Mouse (Mus musculus) C2C12 (cell line): ENCODE results near the gene Akap13. TPM values are rescaled to one million over a fixed set of nuclear protein-coding genes. Genes with fewer than 3 reads are reported as not detected.
"Not testable (repeated sequence)": the region's sequence is repeated elsewhere in the genome, so short reads cannot be mapped to it uniquely, and the experiment has no call there.

Experiments
- H3K27me3 ChIP-seq: one replicate; pipeline ENCODE4 v1.6.1; 2011; ENCODE audit not compliant: control insufficient read depth, insufficient read depth, insufficient read length
- H3K36me3 ChIP-seq: one replicate; pipeline ENCODE4 v1.6.1; 2011; ENCODE audit not compliant: control insufficient read depth, insufficient read depth
- H3K4me3 ChIP-seq: one replicate; pipeline ENCODE4 v1.5.1; 2011; ENCODE audit warnings: mild to moderate bottlenecking, control low read depth; ENCODE audit not compliant: poor library complexity, insufficient read depth, severe bottlenecking
- H3K79me2 ChIP-seq: one replicate; pipeline ENCODE4 v1.6.1; 2011; ENCODE audit not compliant: control insufficient read depth, insufficient read depth
- H3K79me3 ChIP-seq: one replicate; pipeline ENCODE4 v1.6.1; 2011; ENCODE audit warnings: low read depth, control low read depth
- H3ac ChIP-seq: one replicate; pipeline ENCODE3; 2011; ENCODE audit warnings: low read depth; ENCODE audit not compliant: control insufficient read depth, insufficient read length
- CEBPB ChIP-seq: IDR thresholded peaks from one replicate; pipeline ENCODE4 v1.6.1; 2011; ENCODE audit warnings: low read depth, mild to moderate bottlenecking, control low read depth, moderate library complexity
- CTCF ChIP-seq: IDR thresholded peaks from one replicate; pipeline ENCODE4 v1.5.1; 2011; ENCODE audit not compliant: control insufficient read depth, insufficient read depth, insufficient read length
- FOSL1 ChIP-seq: IDR thresholded peaks from one replicate; pipeline ENCODE4 v1.8.0; 2011; ENCODE audit warnings: mild to moderate bottlenecking, low read length; ENCODE audit not compliant: poor library complexity, insufficient read depth, severe bottlenecking
- MAX ChIP-seq: IDR thresholded peaks from one replicate; pipeline ENCODE4 v1.6.1; 2011; ENCODE audit warnings: mild to moderate bottlenecking, control low read depth
- MYOD1 ChIP-seq: IDR thresholded peaks from one replicate; pipeline ENCODE4 v1.6.1; 2011; ENCODE audit warnings: low read depth; ENCODE audit not compliant: control insufficient read depth, insufficient read length
- MYOG ChIP-seq: IDR thresholded peaks from one replicate; pipeline ENCODE4 v1.6.1; 2011; ENCODE audit not compliant: control insufficient read depth, insufficient read length; ENCODE audit errors: extremely low read depth
- USF1 ChIP-seq: IDR thresholded peaks from one replicate; pipeline ENCODE4 v1.6.1; 2011; ENCODE audit warnings: low read depth, mild to moderate bottlenecking, control low read depth, moderate library complexity
- polyA plus RNA-seq: library from polyadenylated mRNA; unstranded; fragments of >200 nt; fragmentation: generic; extraction: Trizol; gene quantifications from one replicate; pipeline ENCODE4 v1.2.1, GENCODE M21; 2012; ENCODE audit warnings: missing spikeins

The Akap13 gene
- polyA plus RNA-seq, 1 experiment = 11.1 TPM

DNA sequence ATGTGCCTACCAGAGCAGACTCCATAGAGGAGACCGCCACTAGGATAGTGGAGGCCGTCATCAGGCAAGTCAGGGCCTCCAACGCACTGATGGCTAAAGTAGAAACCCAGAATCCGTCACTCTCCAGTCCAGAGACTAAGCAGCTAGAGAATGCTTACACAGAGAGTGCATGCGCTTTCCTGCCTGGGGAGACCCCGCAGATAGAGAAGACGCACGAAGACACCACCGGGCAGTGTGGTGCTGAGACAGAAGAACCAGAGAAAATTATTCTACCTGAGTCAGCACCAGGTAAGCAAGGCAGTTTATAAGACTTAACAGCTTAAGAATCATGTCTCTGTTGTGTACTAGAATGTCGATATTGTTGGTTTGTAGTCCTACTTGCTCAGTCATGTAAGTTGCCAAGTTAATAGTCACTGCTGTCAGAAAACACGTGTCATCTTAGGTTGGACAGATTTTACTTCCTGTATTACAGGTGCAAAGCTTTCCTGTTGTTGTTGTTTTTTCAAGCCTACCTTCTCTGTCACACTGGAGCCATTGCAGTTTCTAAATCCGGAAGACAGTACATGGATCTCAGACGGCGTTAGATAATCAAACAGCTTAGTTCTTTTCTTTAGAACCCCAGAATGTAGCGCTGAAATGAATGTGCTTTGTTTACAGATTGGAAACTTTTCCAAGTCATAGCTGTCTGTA is 156.1 kb downstream of the Akap13 start:
- H3K36me3 ChIP-seq = peaks cover 12% of the 10 kb centered on the region
- TF ChIP-seq MAX (no peak), MYOG (no peak), CEBPB (no peak), USF1 (no peak), CTCF (no peak), FOSL1 (no peak), MYOD1 (no peak)
- H3K79me2 ChIP-seq = no peaks in the 10 kb centered on the region
- no peaks in the 10 kb centered on the region for H3K79me3 ChIP-seq
- no peaks in the 10 kb centered on the region for H3K27me3 ChIP-seq
- H3ac ChIP-seq = no peak overlapping the region
- H3K4me3 ChIP-seq = no peak overlapping the region

DNA sequence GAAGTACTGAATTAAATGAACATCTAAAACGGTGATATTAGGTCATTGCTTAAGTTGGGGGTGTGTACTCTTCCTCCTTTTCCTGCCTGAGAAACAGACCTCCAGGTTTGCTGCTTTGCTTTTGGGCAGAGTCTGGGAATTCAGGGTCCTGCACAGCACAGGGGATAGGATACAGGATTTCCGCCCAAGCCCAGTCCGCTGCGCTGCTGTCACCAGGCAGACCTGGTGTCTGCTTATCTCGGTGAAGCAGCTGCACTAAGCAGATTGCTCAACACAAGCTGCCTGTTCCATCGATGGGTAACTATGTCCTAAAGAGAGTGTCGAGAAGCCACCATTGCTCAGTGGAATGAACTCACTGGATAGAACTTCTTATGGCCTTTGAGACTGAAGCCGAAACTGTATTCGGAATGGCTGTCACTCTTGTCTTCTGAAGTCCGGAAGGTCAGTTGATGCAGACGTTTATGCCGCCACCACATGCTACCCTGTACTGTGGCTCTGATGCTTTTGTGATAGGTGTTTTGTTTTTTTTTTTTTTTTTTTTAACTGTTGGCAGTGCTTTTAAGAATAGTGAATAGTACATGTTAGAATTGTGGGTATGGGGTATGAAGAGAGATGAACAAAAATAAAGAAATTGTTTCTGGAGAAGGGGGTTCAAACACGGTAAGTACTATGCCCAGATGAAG is 156.8 kb downstream of the Akap13 start:
- H3K27me3 ChIP-seq = no peaks in the 10 kb centered on the region
- TF ChIP-seq CEBPB (no peak), FOSL1 (no peak), MYOD1 (no peak), MYOG (no peak), CTCF (no peak), MAX (no peak), USF1 (no peak)
- H3K4me3 ChIP-seq = no peak overlapping the region
- peaks cover 12% of the 10 kb centered on the region for H3K36me3 ChIP-seq
- no peak overlapping the region for H3ac ChIP-seq
- H3K79me2 ChIP-seq = no peaks in the 10 kb centered on the region
- H3K79me3 ChIP-seq = no peaks in the 10 kb centered on the region

DNA sequence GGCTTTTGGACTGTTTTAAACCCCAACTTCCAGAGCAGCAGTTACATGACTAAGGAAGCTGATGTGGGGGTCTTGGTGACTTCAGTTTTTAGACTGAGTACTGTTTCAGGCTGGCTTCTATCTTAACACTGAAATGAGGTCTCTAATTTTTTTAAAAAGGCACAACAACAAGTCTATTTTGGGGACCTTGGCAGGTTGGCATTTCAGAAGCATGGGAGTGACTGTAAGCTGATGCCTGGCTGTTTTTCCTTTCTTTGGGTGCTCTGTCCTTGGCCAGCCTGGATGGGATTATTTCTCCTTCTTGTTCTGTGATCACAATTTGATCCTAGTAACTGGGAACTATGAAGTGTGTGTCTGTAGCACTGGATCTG is 157.3 kb downstream of the Akap13 start:
- no peaks in the 10 kb centered on the region for H3K27me3 ChIP-seq
- TF ChIP-seq USF1 (no peak), MYOD1 (no peak), CTCF (no peak), FOSL1 (no peak), MAX (no peak), CEBPB (no peak), MYOG (no peak)
- H3K36me3 ChIP-seq = peaks cover 12% of the 10 kb centered on the region
- H3K79me2 ChIP-seq = no peaks in the 10 kb centered on the region
- no peak overlapping the region for H3K4me3 ChIP-seq
- no peaks in the 10 kb centered on the region for H3K79me3 ChIP-seq
- no peak overlapping the region for H3ac ChIP-seq

DNA sequence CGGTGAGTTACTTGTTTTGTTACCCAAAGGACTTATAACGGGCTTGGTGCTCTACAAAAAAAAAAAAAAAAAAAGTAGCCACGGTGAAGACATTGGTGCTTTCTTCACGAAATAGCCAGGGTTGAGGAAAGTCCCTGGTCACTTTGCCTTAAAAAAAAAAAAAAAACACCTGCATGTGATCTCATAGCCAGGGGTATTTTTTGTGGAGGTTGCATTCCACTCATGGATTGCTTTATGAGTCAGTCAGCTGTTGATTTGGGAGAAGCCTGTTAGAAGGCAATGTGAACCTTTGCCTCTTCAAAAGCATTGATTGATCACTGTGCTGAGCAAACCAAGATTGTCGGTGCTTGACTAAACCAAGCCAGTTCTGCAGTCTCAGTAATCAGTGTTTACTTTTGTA is 157.9 kb downstream of the Akap13 start:
- Histone ChIP-seq H3K79me3 (no peaks in the 10 kb centered on the region), H3K4me3 (no peak overlapping the region), H3K36me3 (peaks cover 12% of the 10 kb centered on the region), H3ac (no peak overlapping the region), H3K79me2 (no peaks in the 10 kb centered on the region), H3K27me3 (no peaks in the 10 kb centered on the region)
- TF ChIP-seq MYOD1 = no peak
- TF ChIP-seq CEBPB = no peak
- TF ChIP-seq USF1 = no peak
- no peak for TF ChIP-seq FOSL1
- no peak for TF ChIP-seq CTCF
- no peak for TF ChIP-seq MYOG
- no peak for TF ChIP-seq MAX

DNA sequence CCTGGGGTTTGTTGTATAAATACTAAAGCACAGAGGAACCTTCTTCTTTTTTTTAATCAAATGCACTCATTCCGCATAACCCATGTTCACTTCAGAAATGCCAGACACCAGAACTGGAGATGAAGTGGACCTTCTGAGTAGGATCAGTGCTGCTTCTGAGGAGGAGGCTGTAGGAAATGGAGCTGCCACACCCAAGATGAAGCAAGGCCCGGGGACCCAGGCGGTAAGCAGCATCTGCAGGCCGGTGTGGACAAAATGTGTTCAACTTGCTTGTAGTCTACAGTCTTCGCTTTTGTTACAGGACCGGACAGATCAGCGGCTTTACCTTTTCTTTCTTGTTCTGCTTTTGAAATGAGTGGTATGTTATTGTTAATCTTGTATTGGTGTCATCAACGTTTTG is 159.5 kb downstream of the Akap13 start:
- H3K79me2 ChIP-seq = no peaks in the 10 kb centered on the region
- no peaks in the 10 kb centered on the region for H3K27me3 ChIP-seq

DNA sequence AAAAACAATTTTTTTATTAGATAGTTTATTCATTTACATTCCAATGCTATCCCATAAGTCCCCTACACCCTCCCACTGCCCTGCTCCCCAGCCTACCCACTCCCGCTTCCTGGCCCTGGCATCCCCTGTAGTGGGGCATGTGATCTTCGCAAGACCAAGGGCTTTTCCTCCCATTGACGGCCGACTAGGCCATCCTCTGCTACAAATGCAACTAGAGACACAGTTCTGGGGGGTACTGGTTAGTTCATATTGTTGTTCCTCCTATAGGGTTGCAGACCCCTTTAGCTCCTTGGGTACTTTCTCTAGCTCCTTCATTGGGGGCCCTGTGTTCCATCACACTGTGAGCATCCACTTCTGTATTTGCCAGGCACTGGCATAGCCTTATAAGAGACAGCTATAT is 161.9 kb downstream of the Akap13 start:
- H3K36me3 ChIP-seq, H3K79me3 ChIP-seq, H3ac ChIP-seq, H3K27me3 ChIP-seq, H3K4me3 ChIP-seq, H3K79me2 ChIP-seq: not testable (repeated sequence)

More for the DNA sequence above, 159.5 kb downstream of the Akap13 start:
- TF ChIP-seq MYOD1 (no peak), MYOG (no peak), FOSL1 (no peak), CTCF (no peak), USF1 (no peak), MAX (no peak), CEBPB (no peak)
- H3K36me3 ChIP-seq = peaks cover 6% of the 10 kb centered on the region
- H3K79me3 ChIP-seq = no peaks in the 10 kb centered on the region
- H3ac ChIP-seq = no peak overlapping the region
- no peak overlapping the region for H3K4me3 ChIP-seq
